Mouse (Mus musculus): ENCODE measurements around the gene Kndc1.

The Kndc1 gene

DNA sequence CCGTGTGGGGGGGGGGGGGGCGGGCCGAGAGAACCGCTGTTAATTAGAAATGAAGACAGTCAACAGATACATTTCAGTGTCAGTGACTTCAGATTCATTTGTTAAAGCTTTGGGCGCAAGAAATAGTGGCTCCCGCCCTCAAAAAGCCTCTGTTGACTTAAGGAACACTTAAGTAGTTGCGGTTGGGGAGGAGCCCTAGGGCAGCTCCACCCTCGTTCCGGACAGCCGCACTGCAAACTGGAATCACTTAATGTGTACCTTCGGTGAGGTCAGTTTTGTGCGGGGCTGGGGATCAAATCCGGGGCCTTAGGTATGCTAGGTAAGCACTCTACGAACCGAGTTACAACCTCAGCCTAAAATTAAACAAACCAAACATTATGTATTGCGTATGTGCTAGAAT lies 56.6 kb downstream of the Kndc1 start:
- DNase-seq (ENCODE audit: low spot score): peak; percentile 64

DNA sequence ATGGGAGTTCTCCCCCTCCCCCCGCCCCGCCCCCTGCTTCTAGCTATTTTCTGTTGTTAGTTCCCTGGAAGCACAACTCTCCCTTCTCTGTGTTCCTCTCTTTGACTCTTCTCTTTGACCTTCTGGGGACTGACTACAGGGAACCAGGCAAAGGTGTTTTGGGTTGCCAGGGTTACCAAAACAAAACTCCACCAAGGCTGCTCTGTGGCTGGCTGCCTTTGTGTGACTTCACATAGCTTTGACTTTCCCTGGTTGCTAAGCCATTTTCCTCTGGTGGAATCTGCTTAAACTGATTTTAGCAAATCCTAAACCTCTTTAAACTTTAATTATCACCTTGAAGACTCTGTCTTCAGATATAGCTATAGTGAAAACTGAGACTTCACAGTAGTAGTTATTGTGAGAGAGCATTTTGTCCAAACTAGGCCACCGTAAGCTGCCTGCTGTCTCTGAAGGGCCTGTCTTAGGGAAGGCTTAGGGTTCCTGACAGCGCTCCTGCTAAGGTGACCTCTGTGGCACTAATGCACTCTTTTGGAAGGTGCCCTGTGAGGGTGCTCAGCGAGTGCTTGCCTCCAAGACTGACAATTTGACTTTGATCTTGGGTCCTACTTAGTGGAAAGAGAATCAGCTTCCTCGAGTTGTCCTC lies 57.6 kb downstream of the Kndc1 start:
- peak; percentile 53 for DNase-seq (ENCODE audit: low spot score)

DNA sequence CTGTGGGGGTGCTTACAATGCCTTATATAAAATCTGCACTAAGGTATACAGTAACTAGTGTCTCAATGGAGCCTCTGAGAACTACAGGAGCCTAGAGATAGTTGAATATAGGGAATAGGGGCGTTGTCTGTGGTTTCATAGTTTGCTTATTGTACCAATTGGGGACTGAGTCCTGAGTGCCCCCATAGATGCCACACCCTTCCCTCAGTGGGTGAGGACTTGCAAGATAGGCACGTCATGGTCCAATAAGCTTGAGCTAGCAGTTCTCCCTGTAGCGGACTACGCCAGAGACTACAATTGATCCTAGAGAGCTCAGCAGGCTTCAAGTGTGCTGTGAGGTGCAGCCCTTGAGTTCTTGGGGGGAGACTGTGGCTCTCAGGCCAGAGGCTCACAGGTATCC lies 61.0 kb downstream of the Kndc1 start:
- DNase-seq (ENCODE audit: low spot score): no peak

DNA sequence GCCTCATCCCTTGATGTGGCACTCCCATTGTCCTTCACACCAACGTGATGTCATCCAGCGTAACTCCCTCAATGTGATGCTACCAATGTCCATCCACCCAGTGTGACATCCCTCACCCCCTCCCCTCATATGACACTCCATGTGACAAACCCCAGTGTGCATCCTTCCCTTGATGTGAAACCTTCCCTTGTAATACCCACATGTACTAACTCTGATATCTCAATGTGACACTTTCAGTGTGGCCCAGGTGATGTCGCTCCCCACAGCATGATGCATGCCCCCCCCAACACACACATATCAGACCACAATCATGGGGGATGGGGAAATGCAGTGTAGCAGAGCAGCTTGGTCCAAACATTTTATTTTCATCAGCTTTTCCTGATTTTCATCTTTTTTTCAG lies 62.2 kb downstream of the Kndc1 start:
- DNase-seq (ENCODE audit: low spot score): no peak

DNA sequence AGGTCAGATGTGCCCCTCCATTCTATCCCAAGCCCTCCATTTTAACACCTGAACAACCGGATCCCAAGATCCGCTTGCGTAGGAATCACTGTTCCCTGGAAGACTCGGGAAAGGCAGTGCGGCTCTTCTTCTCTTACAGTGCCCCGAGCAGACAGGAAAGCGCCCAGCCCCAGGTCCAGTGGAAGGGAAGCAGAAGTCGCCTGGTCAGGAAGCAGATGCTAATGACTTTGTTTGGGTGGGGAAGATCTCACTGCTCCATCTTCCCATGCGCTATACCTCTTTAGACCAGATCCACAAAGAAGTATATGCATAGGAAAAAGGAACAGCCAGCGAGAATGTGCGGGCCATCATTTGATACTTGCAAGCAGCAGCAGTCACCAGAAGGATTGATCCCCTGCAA lies 62.9 kb downstream of the Kndc1 start:
- no peak for DNase-seq (ENCODE audit: low spot score)

DNA sequence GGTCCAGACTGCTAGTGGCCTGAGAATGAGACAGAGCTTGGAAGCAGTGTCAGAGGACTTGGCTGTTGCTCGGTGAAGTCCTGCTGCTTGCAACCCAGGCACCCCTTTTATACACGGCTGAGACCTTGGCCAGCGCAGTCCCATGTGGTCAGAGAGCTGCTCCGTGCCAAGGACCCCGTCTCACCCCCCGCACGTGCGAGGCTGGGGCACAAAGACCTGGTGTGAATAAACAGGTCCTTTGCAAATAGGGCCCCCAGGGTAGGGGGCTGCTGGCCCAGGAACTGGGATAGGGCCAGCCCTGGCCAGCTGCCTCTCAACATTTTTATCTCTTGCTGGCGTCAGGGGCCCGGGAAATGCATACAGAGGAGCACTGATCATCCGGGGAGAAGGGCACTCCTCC lies 63.5 kb downstream of the Kndc1 start:
- DNase-seq (ENCODE audit: low spot score): no peak

DNA sequence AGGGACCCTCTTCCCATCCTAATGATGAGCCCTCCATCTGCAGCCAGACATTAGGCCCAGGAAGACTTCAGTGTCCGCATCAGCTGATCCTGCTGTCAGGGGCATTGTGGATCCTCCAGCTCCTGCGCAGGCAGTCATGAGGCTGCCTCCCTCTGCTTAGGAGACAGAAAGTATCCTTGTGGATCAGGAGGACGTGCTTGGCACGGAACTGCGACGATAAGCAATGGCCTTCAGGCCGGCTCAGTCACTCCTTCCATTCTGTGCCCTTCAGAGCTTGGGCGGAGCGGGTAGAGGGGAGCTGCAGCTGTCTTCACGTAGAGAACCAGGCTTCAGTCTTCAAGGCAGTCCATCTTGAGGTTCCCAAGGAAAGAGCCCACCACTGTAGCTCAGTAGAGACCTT lies 66.6 kb downstream of the Kndc1 start:
- DNase-seq (ENCODE audit: low spot score): no peak

DNA sequence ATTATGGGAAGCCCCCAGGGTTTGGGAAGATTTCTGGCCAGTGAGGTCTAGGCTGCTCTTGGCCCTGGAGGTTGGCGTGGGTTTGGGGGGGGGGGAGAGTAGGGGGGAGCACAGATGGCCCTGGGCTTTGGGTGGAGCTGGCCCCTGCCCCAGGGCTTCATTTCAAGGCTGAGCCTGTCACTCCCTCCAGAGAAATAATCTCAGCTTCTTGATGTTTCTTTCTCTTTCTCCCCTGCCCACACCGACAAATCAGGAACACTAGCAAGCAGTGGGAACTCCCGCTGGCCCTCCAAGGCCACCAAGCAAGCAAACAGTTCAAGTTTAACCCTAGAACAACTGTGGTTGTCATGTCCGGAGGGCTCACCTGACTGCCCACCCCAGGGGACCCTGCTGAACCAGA lies 69.3 kb downstream of the Kndc1 start:
- DNase-seq (ENCODE audit: low spot score): no peak

DNA sequence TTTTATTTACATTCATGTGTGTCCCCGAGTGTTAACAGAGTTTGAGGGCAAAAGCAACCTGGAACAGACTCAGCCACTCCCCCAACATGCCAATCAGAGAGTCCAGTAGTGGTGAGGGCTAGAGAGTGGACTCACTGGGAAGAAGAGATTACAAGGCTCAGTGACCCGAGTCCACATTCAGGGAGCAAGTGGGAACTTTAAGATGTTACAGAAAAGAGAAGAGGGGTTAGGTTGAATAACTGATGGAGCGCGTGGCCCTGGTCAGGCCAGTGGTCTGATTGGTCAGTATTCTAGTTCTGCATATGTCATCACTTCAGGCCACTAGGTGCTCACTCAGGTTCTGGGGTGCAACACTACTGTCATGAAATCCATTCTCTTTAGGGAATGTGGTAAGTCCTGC lies 72.7 kb downstream of the Kndc1 start:
- no peak for DNase-seq (ENCODE audit: low spot score)

DNA sequence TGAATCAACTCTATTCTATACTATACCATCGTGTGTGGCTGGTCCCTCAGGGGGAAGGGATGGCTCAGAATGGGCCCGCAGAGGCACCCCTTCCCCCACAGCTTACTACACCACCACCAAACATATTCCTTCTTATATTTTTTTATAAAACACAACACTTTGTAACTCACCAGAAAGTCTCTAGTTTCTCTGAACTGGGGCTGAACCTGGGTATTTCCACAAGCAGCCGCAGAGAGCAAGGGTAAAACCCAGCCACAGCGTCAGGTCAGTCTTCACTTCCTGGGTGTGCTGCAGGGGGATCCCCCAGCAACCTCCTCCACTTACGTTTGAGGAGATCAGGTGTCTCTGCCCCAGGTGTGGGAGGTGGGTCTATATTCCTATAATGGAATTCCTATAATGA lies 73.9 kb downstream of the Kndc1 start:
- no peak for DNase-seq (ENCODE audit: low spot score)

DNA sequence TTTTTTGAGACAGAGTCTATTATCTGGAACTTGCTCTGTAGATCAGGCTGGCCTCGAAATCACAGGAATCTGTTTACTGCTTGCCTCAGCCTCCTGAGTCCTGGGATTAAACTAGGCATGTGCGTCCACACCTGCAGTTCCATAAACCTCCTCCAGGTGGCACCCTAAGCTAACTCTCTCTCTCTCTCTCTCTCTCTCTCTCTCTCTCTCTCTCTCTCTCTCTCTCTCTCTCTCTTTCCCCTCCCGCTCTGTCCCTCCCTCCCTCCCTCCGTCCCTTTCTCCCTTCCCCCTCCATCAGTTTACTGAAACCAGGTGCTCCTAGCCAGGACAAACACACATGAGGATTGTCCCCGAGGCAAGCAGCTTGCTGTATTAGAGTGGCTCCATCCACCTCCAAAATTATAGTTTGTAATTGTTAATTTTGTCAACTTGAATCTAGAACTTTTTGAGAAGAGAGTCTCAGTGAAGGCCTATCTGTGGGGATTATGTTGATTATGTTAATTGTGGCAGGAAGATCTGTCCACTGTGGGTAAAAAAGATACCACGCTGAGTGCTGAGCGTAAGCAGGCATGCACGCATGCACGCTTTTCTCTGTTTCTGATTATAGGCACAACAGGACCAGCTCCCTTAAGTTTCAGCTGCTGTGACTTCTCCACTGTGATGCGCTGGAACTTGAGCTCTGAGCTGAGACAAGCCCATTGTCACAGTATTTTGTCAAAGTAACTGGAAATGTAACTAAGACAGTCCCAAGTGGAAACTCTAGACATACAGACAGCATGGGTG lies 75.0 kb downstream of the Kndc1 start:
- peak; percentile 87 for DNase-seq (ENCODE audit: low spot score)

DNA sequence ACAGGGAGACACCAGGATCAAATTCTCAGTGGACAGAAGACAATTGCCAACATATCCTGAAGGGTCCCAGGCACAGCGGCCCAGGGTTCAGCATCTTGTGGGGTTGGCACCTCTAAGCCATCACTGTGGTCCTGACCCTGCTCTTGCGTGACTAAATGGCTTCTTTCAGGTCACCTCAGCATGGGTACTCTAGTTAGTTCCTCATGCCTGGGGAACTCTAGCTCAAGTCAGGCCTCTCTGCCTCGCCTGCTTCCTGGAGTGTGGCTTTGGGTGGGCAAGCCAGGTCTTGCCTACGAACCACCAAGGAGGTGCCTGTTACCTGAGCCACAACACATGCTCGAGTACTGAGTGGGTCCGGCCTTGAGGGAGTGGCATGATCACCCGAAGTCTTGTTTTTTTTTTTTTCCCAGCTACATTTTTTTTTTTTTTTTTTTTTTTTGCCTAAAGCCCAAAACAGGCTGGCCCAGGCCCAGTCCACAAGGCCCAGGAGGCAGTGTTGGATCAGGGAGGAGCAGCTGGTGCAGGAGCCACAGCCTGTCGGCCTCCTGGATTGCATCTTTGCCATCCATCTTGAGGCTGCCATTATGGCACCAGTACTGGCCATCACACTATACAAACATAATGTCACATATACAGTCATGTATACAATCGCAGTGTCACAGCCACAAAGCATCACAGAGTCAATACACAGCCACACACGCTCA lies 75.9 kb downstream of the Kndc1 start:
- DNase-seq (ENCODE audit: low spot score): no peak

DNA sequence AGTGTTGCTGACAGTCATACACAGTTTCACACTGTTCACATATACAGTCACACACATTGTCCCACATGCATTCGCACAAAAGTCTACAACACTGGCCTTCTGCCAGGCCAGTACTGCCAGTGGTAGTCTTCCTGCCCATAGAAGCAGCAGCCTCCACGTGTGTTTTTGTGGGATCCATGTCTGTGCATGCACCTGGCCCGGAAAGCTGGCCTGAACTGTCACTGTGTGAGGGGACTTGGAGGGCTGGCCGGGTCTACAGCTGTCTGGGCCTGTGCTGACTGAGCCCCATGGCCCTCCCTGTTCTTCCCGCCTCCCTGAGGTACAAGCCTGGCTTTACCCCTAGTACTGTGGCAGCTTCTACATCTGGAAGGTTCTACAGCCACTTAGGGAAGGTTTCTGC lies 76.5 kb downstream of the Kndc1 start:
- DNase-seq (ENCODE audit: low spot score): no peak

DNA sequence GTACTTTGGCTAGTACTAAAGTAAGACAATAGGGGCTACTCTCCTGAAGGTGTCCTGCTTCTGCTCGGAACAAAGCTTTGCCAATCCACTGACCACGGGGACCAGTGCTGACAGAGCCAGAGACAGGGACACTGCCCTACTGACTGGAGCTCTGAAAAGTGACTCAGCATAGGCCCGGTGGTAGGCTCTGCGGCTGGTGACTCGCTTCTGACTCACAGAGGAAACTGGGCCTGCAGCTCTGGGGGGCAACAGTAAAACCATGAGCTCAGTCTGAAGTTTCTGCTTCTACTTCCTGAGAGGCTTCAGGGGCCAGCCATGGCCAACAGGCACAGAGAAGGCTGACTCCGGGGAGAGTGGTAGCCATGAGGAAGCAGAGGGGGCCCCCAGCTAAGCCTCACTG lies 76.9 kb downstream of the Kndc1 start:
- DNase-seq (ENCODE audit: low spot score): no peak

DNA sequence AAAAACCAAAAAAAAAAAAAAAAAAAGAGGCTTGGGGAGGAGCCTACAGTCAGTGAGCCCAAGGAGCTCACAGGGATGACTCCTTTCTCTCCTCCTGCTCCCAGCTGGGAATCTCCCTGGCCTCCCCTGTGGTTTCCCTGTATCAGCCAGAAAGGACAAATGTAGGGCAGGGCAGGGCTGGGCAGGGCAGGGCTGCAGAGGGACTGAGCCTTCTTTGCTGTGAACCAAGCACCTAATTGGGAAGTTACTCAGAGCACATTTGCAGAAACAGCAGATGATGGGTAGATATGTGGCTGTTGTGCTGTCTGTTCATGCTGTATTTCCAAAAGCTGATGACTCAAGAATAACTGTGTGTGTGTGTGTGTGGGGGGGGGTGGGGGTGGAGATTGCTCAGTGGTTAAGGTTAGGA lies 78.4 kb downstream of the Kndc1 start:
- DNase-seq (ENCODE audit: low spot score): no peak

DNA sequence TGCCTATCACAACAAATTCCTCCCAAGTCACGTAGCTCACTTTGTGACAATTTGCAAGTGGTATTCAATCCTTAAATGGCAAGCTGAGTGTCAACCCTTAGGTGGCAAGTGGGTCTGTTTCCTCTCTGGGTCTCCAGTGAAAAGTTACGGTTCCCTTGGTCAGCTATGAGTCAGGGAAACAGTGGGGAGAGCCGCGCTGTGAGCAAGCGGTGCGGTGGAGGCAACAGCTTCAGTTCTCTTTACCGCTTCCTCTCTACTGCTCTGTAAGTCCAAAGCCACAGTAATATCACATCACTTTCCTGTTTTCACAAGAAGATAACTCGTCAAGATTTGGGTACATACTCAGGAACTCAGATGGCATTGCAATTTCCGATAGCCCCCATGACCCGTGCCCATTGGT lies 79.8 kb downstream of the Kndc1 start:
- no peak for DNase-seq (ENCODE audit: low spot score)

DNA sequence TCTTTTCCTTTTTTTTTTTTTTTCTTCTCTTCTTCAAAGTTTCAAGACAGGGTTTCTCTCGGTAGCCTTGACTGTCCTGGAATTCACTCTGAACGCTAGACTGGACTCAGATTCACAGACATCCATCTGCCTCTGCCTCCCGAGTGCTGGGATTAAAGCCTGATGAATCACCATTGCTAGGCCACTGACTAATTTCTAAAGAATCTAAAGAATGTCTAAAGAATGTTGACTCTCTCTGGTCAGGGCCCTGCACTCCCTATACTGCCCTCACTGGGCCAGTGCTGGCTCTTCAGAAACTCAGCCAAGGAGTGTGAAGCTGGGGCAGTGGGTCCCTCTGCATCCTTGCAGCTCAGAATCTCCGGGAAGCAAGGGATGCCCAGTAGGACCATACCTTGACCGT lies 81.0 kb downstream of the Kndc1 start:
- DNase-seq (ENCODE audit: low spot score): no peak

DNA sequence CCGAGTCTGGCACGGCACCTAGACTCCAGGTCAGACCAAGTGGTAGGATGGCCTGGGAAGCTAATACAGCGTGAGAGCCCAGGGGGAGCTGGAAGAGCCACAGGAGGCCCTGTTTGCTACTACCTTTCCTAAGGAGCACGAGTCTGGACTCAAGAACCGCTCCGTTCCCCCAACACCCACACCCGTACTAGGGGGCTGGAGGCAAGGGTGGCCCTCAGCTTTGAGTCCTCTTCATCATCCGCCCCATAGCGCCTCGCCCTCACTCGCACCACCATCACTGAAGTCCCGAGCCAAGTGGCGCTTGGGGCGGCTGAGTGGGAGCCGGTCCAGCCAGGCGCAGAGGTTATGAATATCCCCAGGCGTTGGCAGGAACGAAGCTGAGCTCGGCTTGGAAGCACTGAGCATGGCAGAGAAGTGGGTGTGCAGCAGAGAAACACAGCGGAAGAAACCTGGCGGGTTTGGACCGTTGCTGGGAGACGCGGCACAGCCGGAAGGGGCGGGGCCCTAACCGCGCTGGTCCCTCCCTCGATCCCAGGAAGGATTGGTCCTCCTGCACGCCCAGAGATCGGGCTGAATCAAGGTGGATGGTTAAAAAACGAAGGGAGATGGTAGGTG lies 83.9 kb downstream of the Kndc1 start, which contains the start of gene 6430531B16Rik:
TSS of gene 6430531B16Rik (minus strand) at position 478 of the 615 bp plus-strand sequence.
- DNase-seq (ENCODE audit: low spot score): peak; percentile 89

DNA sequence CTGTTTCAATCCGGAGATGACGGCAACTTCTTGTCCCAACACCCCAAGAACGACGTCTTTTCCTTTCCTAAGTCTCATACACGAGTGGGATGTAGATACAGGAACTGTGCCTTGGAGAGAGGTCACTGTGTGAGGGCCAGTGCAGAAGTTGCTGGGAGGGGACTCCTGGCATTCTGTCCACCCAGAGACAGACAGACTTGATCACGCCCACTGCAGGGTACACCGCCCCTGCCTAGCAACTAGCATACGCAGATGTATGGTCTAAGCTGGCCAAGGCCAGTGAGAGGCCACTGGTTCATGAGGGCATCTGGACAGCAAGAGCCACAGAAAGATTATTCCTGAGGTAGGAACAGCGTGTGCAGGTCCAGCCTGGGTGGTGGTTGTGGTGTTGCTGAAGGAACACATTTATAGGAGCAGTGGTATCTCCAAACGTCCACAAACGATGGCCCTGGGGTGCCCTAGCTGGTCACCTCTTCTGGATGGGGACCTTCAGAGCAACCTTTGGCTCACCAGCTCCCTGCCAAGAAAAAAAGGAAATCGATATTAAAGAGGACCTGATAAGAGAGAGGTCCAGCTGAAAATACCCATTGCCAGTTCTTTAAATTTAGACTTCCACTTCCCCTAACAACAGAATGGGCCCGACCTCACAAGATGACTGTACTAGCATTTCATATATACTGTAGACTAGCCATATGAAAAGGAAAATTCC lies 84.7 kb downstream of the Kndc1 start:
- peak; percentile 31 for DNase-seq (ENCODE audit: low spot score)

DNA sequence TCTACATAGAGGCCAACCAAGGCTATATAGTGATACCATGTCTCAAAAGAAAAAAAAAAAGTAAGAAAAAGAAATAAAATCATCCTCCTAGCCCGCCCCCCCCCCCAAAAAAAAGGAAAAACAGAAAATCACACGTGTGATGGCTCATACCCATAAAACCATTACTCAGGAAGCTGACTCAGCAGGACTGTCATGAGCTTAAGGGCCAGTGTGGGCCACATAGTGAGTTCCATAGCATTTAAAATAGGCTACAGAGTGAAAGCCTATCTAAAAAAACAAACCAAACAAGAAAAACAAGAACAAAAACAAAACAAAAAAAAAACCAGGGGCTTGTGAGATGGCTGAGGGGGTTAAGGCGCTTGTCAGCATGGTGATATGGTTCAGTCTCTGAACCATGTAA lies 86.3 kb downstream of the Kndc1 start:
- DNase-seq (ENCODE audit: low spot score): no peak

DNA sequence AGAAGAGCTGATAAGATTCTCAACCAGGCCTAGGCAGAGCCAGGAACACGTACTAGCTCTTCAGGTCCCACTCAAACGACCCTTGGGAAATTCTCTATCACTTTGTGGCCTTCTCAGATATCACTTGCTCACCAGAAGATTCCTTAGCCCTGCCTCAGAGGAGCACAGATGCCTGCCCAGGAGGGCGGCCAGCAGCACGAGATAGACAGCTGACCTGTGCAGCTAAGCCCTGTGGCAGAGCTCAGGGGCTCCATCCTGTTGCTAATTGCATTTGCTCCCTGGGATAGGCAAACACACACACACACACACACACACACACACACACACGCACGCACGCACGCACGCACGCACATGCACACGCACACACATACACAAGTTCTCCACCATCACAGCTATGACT lies 87.6 kb downstream of the Kndc1 start:
- DNase-seq (ENCODE audit: low spot score): no peak

DNA sequence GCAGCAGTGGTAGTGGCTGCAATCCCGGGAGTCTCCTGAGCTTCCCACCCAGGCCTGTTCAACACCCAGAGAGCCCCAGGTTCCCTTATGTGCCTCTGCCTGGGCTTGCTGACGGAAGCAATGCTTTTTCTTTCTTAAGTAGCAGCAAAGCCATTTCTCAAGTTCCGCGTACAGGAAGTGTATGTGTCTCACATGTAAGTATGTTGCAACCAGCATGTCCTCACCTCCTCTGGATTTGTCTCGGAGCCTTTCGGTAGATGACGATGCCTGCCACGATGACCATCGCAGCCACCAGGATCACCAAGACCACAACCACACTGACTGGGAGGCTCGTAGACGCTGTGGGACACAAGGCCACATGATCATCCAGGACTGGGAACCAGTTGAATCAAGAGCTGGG lies 90.0 kb downstream of the Kndc1 start:
- no peak for DNase-seq (ENCODE audit: low spot score)

Measured in embryo, embryonic 10.5 days (tissue).